Mouse (Mus musculus) R1 (cell line): ENCODE measurements around the gene Zfp786.
A peak's percentile ranks its signal among the peaks of the same experiment; 100 is the strongest.
"Not testable (repeated sequence)": the region's sequence is repeated elsewhere in the genome, so short reads cannot be mapped to it uniquely, and the experiment has no call there.

Experiments
- DNase-seq: peaks from one replicate; pipeline ENCODE4 v3.0.0-alpha.2; 2018; ENCODE audit warnings: low read depth, low spot score

Zfp786 gene

DNA sequence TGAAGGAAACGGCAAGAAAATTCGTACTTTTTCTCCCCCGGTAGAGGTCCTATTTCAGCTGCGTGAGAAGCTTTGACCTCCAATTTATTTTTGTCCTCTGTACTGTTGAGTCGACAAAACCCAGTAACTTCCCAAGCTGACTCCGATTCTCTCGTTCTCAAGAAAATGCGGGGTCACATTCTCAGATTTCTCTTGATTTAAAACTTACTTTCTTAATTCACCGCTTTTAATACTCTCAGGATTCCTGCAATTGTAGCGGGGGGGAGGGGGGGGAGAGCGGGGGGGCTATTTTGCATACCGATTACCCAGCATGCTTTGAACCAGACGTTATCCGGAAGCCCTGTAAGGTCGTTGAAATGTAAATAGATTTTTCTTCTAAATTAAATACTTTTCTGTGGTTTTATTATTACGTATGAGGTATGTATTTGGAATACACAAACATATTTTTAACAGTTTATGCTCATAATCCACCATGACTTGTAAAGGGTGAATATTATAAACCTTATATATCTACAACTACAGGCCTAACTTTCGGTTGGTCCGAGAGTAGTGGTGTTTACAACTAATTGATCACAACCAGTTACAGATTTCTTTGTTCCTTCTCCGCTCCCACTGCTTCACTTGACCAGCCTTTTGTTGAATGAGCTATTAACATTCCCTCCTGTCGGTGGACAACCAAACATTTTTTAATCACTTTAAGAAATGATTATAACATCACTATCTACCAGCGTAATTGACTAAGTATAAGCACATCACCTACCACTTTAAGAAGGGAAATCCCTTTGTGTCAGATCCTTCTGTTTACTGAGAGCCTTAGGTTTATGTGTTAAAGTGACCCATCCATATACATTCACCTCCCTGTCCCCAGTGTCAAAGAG, 49.3 kb downstream of the Zfp786 start:
- DNase-seq, result peak; percentile 85

DNA sequence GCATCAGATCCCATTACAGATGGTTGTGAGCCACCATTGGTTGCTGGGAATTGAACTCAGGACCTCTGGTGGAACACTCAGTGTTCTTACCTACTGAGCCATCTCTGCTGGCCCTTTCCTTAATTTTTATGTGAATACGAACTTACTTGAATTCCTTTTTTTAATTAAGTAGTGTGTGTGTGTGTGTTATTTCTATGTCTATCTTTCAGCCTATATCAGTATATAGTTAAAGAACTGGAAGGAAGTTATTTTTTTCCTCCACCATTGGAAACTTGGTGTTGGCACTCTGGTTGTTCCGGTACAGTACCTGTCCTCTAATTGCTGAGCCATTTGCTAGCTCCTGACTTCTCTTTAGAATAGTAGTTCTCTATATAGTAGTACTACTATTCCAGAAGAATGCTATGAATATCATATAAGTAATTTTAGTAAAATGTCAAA, 50.1 kb downstream of the Zfp786 start:
- DNase-seq, result peak; percentile 26

DNA sequence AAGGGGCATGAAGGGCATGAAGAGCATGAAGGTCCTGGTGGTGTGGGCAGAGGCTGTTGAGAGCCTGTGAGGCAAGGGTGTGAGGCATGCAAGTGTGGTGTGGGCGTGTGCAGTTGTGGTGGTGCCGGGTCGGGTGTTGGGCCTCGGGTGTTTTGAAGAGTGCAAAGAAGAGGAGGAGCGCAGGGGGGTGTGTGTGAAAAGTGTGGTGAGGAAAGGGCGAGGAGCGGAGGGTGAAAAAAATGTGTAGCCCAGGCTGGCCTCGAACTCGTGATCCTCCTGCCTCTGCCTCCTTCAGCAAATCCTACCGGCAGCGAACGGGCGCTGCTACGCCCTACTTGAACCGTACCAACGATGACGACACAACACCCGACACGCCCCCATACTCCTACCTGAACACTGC, 58.9 kb downstream of the Zfp786 start:
- DNase-seq, result peak; percentile 25

DNA sequence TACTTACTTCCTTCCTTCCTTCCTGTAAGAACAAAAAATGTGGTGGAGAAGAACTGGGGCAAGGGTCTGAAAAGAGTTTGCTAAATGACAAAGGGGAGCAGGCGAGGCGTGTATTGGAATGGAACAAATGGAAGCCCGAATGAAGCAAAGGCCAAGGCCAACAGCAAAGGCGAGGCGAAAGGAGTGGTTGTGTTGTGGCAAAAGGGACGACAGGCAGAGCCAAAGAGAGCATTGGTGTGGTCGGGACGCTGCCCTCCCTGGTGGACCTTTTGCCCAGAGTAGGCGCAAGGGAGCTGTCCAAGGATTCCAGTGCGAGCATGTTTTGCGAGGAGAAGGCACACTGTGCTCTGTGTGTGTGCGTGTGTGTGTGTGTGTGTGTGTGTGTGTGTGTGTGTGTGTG, 59.6 kb downstream of the Zfp786 start:
- not testable (repeated sequence) for DNase-seq

DNA sequence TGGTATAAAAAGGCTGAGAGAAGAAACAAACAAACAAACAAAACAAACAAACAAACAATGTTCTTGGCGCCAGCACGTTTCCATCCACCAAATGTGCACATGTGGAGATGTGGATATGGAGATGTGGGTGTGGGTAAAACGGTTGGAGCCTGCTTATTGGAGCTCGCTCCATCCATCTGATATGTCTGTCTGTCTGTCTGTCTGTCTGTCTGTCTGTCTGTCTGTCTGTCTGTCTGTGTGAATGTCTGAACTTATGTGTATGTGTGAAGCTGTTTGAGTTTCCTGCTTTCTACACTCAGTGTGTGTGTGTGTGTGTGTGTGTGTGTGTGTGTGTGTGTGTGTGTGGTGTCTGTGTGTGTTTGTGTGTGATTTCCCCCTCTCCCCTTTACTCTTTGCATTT, 60.8 kb downstream of the Zfp786 start:
- not testable (repeated sequence) for DNase-seq
